Mouse (Mus musculus): ENCODE measurements around the gene Gal3st3.

Gene Gal3st3

DNA sequence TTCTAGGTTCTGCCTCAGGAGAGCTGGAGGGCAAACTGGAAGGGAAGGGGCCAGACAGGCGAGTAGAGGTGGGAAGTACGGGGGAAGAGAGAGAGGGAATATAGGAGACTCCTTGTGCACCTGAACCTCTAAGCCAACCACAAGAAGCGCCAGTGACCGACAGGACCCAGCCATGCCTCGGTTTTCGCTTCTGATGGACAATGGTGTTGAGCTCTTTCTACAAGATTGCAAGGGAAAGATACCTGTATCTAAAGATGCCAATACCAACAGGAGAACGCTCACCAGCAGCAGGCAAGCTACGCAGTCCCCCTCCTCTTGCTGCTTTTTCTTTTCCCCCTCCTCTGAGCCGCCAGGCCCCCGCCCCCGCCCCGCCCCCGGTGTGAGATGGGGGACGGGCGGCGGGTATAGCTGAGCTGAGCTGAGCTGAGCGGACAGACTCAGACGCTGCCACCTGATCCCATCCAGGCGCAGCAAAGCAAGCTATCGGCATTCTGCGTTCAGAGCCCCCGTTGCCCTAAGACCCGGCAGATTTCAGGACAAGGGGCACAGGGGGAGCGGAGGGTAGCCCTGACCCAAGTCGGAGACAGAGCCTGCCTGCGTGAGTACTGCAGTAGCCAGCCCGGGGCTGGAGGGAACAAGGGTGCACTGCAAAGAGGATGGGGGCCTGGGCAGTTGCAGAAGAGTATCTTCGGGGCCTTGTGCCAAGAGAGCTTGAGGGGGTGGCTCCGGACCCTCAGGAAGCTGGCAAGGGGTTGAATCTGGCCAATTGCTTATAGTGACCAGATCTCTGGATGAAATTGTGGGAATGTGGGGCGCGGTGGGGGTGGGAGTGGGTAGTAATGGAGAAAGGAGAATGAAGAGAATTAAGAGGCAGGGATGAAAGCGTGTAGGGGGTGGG lies at the start of gene Gal3st3:
TSS of gene Gal3st3 (plus strand) at position 429 of the 898 bp plus-strand sequence.
- DNase-seq, result no peak

DNA sequence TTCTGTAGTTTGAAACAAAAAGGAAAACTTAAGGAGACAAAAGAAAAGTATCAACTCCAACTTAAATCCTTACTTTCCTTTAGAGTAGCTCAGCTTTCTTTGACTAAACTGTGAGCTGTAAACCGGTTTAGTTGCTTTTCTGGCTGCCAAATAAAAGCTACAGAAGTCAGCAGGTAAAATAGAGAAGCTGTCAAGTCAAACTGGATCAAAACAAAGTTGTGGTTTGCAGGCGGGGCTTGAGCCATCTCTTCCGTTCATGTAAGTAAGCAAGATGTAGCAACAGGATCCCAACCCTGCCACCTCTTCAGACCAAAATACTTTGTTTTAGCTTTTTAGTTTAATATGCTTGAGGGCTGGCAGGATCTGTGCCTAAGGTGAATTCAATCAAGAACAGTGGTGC lies 41.0 kb upstream of the Gal3st3 start:
- peak; percentile 38 to 57 for DNase-seq

GRCm38 (mm10) chr19:5267015-5267414 lies 31.1 kb upstream of the Gal3st3 start:
- DNase-seq, result no peak

- no peak for DNase-seq
Measured at GRCm38 (mm10) chr19:5268017-5268416, 30.1 kb upstream of the Gal3st3 start.

- no peak for DNase-seq
Measured at GRCm38 (mm10) chr19:5268875-5269274, 29.3 kb upstream of the Gal3st3 start.

DNA sequence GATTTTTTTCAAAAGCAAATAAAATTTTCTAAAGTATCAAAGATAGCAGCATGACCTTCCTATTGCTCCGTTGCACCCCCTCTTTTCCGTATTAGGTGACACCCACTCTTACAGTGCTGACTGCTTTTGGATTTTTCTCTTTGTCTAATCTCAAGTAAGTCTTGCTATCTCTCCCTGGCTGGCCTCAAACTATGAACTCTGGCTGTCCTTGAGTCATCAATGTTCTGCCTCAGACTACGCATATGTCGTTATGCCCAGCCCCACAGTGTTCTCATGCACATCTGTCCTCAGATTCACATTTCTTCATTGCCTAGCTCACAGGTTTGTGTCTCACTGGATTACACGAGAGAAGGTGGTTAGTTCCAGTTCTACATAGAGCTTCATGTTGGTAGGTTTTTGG lies 28.7 kb upstream of the Gal3st3 start:
- DNase-seq, result no peak

DNA sequence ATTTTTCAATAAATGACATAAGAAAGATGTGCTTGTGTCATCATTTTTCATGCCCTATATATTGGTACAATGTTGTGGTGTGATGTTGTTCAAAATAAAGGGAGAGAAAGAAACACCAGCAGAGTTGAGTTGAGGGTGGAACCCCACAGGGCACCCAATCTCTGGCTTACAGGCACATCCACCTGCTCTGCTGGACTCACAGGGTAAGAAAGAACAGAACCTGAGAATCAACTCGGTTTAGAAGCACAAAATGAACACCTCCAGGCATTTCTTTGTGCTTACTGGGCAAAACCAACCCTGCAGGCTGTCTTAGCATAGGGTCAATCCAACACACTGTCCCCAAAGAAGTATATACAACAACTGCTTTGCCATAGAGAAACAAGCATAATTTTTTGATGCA lies 26.7 kb upstream of the Gal3st3 start:
- no peak for DNase-seq

DNA sequence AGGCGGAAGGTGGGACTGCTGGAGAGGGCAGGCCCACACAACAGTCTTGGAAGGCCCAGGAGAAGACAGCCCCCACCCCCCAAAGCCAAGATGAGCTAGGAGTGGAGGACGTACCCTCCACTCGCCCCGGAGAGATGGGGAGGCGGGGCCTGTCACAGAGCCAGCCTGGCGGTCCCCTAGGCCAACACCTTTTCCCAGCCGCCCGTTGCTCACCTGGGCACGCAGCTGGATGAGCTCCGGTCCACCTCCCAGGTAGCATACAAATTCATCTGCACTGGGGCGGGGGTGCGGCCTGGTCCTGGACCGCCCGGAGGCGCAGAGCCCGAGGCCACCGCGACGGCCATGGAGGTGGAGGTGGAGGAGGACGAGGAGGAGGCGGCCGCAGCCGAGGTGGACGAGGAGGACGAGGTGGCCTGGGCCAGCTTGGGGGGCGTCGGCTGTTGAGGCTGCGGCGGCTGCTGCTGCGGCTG lies 25.8 kb upstream of the Gal3st3 start:
- peak in 1 of 2 experiments; percentile 35 for DNase-seq

DNA sequence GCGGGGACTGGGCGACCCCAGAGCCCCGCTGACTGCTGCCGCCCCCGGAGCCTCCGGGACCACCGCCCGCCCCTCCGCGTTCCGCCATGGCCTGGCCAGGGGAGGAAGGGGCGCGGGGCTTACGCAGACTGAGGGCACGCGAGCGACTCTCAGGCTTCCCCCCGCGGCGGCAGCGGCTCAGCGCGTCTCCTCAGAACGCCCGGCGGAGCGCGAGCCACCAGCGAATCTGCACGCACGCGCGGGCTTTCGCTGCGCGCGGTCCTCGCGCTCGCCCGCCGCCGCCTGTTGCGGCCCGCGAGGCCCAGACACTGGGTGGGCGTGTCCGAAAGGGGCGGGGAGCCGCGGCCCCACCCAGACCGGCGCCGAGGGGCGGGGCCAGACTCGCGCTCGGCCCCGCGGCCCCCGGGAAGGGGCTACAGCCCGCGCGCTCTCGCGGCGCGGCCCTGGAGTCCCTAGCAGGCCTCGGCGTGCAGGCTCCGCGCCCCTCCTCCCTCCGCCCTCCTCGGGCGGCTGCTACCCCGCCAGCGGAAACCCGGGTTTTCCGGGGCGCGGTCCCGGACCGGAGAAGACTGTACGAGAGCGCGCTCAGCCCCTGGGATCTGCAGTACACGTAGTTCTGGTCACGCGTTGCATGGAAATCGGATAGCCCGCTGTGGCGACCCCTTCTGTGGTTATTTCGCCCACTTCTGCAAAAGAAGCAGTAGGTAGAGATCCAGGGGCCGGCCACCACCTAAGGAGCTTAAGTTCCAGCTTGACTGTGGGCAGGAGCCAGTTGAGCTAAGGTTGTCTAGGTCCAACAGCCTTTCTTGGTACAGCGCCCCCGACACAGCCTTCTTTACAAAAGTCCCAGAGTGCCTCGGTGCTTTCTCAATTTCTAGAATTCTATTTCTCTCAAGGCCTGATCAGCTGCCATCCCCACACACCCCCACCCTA lies 25.1 kb upstream of the Gal3st3 start, which contains the start of gene Pacs1:
TSS of gene Pacs1 (minus strand) at position 319 of the 933 bp plus-strand sequence.
- DNase-seq, result peak; percentile 88 to 89

DNA sequence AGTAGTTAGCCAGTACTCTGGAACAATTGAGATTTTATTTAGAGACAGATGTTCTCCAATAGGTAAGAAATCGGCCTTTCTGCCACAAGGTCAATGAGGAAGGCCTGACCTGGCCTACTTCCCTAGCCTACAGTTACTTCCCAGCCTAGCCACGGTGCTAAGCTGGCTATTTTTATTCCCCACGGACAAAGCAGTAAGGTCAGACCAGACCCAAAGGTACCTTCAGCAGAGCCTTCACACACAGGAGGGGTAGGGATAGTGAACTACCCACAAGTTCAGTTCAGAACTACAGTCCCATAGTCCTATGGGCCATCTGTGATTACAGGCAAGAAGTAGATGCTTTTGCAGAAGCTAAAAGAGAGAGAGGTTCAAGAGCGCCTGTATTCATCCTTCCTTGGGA lies 24.2 kb upstream of the Gal3st3 start:
- no peak for DNase-seq

- no peak for DNase-seq
Measured at GRCm38 (mm10) chr19:5274641-5275040, 23.5 kb upstream of the Gal3st3 start.

DNA sequence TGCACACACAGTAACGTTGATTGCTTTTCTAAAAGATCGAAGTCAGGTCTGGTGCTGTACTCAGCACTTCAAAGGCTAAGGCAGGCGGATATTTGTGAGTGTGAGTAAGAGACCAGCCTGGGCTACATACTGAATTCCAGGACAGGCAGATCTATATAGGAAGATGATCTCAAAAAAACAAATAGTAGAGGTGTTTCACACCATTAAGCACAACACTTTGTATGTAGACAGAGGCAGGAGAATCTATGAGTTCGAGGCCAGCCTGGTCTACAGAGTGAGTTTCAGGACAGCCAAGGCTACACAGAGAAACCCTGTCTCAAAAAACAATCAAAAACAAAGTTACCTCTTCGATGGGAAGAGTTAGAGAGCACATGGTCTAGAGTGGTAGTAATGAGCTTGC lies 22.4 kb upstream of the Gal3st3 start:
- no peak for DNase-seq

- DNase-seq, result no peak
Measured at GRCm38 (mm10) chr19:5276531-5276930, 21.6 kb upstream of the Gal3st3 start.

GRCm38 (mm10) chr19:5277140-5277539 lies 21.0 kb upstream of the Gal3st3 start:
- no peak for DNase-seq

GRCm38 (mm10) chr19:5278381-5278780 lies 19.8 kb upstream of the Gal3st3 start:
- DNase-seq, result no peak

- DNase-seq, result peak; percentile 87 to 94
Measured at GRCm38 (mm10) chr19:5294972-5295735, 3.0 kb upstream of the Gal3st3 start, which contains the start of gene Sf3b2. TSS of gene Sf3b2 (minus strand) at chr19:5295455.

DNA sequence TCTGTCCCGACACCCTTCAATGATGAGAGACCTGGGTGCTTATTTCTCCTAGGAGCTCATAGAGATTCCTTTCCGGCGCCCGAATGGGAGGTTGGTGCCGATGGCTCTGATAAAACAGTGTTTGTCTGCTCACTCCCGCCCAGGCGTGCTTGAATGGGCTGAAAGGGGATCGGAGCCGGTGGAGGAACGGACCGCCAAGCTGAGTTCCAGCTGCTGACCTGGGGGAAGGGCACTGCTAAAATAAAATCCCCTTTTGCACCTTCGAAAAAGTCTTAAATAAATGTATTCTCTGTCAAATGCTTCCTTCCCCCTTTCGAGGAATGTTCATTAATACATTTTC lies 2.4 kb upstream of the Gal3st3 start:
- DNase-seq, result no peak

GRCm38 (mm10) chr19:5296630-5297029 lies 1.5 kb upstream of the Gal3st3 start:
- no peak for DNase-seq

DNA sequence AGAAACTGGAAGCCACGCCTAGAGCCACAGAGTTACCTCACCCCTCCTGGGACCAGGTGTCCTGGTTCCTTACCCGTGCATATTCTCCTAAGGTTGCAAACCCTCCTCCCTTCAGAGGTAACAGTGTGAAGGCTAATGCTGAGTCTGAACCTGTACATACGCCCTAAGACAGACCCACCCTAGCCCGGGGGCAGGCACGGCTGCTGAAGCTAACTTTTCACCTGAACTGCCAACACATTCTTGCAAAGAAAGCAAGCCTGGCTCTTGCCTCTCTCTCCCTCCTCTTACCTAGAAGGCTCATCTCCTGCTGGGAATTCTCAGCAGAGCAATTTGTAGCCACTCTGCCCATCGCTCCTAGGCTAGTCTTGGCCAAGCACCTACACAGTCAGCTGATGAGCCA lies 2.5 kb downstream of the Gal3st3 start:
- no peak for DNase-seq

- DNase-seq, result peak; percentile 52 to 74
Measured at GRCm38 (mm10) chr19:5302455-5302854, 4.3 kb downstream of the Gal3st3 start.

- no peak for DNase-seq
Measured at GRCm38 (mm10) chr19:5306279-5306678, 8.1 kb downstream of the Gal3st3 start.

DNA sequence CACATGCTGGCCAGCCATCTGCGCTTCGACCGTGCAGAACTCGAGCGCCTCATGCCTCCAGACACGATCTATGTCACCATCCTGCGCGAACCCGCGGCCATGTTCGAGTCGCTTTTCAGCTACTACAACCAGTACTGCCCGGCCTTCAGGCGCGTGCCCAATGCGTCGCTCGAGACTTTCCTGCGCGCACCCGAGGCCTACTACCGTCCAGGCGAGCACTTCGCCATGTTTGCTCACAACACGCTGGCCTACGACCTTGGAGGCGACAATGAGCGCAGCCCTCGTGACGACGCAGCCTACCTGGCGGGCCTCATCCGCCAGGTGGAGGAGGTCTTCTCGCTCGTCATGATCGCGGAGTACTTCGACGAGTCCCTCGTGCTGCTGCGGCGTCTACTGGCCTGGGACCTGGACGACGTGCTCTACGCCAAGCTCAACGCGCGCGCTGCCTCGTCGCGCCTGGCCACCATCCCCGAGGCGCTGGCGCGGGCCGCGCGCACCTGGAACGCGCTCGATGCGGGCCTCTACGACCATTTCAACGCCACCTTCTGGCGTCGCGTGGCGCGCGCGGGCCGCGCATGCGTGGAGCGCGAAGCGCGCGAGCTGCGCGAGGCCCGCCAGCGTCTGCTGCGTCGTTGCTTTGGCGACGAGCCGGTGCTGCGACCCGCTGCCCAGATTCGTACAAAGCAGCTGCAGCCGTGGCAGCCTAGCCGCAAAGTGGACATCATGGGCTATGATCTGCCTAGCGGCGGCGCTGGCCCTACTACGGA lies 9.0 kb downstream of the Gal3st3 start:
- DNase-seq, result no peak

Measured in spleen, adult 18-20 months (tissue).